Mouse (Mus musculus): ENCODE results near the gene Maml2. TPM values are rescaled to one million over a fixed set of nuclear protein-coding genes. Genes with fewer than 3 reads are reported as not detected.

The Maml2 gene
- polyA plus RNA-seq (2015; fragmentation: Nextera tagmentation; extraction: Ambion mirVana), result 3.1 and 3.4 TPM in 2 replicates

DNA sequence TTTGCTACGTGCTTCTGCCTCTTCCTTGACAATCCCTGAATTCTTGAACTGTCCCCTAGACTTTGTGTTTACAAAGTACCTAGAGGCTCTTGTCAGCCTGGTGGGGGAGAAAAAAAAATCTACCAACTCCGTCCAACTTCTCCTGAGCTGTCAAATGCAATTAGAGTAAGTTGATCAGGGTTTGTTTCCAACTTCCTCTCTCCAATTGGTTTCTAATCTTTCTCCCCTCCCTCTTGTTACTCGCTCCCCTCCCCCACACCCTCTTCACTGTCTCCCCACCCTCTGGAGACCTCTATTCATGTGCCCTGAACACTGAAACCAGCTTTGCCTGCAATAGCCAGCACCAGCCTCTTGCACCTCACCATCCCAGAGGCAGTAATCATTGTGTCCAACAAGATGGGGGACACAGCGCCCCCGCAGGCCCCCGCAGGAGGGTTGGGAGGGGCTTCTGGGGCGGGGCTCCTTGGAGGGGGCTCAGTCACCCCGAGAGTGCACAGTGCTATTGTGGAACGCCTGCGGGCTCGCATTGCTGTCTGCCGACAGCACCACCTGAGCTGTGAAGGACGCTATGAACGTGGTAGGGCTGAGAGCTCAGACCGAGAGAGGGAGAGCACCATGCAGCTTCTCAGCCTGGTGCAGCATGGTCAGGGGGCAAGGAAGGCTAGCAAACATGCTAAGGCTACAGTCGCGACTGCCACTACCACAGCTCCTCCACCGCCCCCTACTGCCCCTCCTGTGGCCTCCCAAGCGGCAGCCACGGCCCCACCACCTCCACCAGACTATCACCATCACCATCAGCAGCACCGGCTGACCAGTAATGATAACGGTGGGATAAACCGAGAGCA is at the start of gene Maml2:
Gene Maml2 (plus strand): TSS at position 290 of the 845 bp plus-strand sequence.
- Histone ChIP-seq H3K4me2 (replicated peaks; ENCODE audit: low read depth) (peak within 1 kb of the TSS; percentile 67), H3K9me3 (ENCODE audit: control insufficient read depth) (no peaks in the 10 kb centered on the region), H3K36me3 (ENCODE audit: control insufficient read depth, insufficient read depth) (no peaks in the 10 kb centered on the region), H3K4me1 (replicated peaks; ENCODE audit: control insufficient read depth, insufficient read depth, low read length) (no peaks in the 10 kb centered on the region; the same call in 1 of the 2 replicates), H3K4me3 (ENCODE audit: low read depth, low read length) (peak within 1 kb of the TSS; percentile 57), H3K9ac (ENCODE audit: low read depth, low read length) (peak within 1 kb of the TSS; percentile 60), H3K27ac (ENCODE audit: low read depth, low read length) (no peak within 1 kb of the TSS; the same call in 1 of the 2 replicates), H3K27me3 (replicated peaks; ENCODE audit: control insufficient read depth, insufficient read depth, low read length) (no peaks in the 10 kb centered on the region)
- WGBS, result 1% methylated on average over 23 of the region's 23 CpGs
- peak; percentile 48; the same call in 1 of the 2 replicates for ATAC-seq
- TF ChIP-seq CTCF (IDR thresholded peaks at IDR 0.05; ENCODE audit: low read depth), result peak; percentile 41

DNA sequence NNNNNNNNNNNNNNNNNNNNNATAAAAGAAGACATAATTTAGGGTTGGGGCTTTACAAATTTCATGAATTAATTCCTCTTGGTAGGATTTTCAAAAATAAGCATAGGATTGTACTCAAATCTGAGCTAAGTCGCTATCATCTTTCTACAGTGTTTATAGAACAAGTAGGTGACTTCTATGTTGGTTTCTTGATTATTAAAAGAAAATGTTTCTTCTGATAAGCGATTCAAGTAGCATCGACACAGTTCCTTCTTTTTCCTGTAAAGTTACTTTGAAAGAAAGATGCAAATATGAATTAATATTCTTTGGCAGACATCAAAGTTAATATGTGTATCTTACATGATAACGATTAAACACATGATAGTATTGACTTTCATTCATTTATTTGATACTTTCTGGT is 49.7 kb upstream of the Maml2 start:
- peaks cover 4% of the 10 kb centered on the region; the same call in 1 of the 2 replicates for H3K4me1 ChIP-seq (replicated peaks; ENCODE audit: control insufficient read depth, insufficient read depth, low read length)
- no peak overlapping the region for H3K27ac ChIP-seq (ENCODE audit: low read depth, low read length)
- TF ChIP-seq CTCF (IDR thresholded peaks at IDR 0.05; ENCODE audit: low read depth), result no peak
- WGBS, result 94% methylated on average over 4 of the region's 4 CpGs
- H3K36me3 ChIP-seq (ENCODE audit: control insufficient read depth, insufficient read depth), result no peaks in the 10 kb centered on the region; the same call in 1 of the 2 replicates
- ATAC-seq, result no peak
- peak overlapping the region; percentile 89; the same call in 1 of the 2 replicates for H3K4me2 ChIP-seq (replicated peaks; ENCODE audit: low read depth)
- H3K27me3 ChIP-seq (replicated peaks; ENCODE audit: control insufficient read depth, insufficient read depth, low read length), result no peaks in the 10 kb centered on the region
- no peaks in the 10 kb centered on the region for H3K9me3 ChIP-seq (ENCODE audit: control insufficient read depth)
- H3K9ac ChIP-seq (ENCODE audit: low read depth, low read length), result no peak overlapping the region
- H3K4me3 ChIP-seq (ENCODE audit: low read depth, low read length), result no peak overlapping the region

DNA sequence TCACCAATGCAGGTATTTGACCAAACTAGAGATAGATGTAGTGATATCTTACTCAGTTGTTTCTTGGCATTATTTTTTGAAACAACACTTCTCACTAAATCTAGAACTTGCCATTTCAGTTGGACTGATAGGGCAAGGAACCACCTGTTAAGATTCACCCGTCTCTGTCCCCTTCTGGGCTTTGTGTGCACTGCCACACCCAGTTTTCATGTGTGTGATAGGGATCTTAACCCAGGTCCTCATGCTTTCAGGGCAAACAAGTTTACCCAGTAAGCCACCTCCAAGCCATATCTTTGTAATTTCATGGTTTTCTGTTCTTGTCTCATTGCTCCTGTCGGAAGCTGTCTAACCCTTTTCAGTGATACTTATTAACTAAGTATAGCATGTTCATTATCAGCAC is 46.5 kb upstream of the Maml2 start:
- no peak for TF ChIP-seq CTCF (IDR thresholded peaks at IDR 0.05; ENCODE audit: low read depth)
- Histone ChIP-seq H3K4me3 (ENCODE audit: low read depth, low read length) (no peak overlapping the region), H3K36me3 (ENCODE audit: control insufficient read depth, insufficient read depth) (no peaks in the 10 kb centered on the region; the same call in 1 of the 2 replicates), H3K27ac (ENCODE audit: low read depth, low read length) (no peak overlapping the region), H3K9ac (ENCODE audit: low read depth, low read length) (no peak overlapping the region), H3K27me3 (replicated peaks; ENCODE audit: control insufficient read depth, insufficient read depth, low read length) (no peaks in the 10 kb centered on the region), H3K4me1 (replicated peaks; ENCODE audit: control insufficient read depth, insufficient read depth, low read length) (no peaks in the 10 kb centered on the region), H3K4me2 (replicated peaks; ENCODE audit: low read depth) (no peak overlapping the region), H3K9me3 (ENCODE audit: control insufficient read depth) (no peaks in the 10 kb centered on the region)
- WGBS, result 64% methylated on average over 2 of the region's 2 CpGs
- no peak for ATAC-seq

DNA sequence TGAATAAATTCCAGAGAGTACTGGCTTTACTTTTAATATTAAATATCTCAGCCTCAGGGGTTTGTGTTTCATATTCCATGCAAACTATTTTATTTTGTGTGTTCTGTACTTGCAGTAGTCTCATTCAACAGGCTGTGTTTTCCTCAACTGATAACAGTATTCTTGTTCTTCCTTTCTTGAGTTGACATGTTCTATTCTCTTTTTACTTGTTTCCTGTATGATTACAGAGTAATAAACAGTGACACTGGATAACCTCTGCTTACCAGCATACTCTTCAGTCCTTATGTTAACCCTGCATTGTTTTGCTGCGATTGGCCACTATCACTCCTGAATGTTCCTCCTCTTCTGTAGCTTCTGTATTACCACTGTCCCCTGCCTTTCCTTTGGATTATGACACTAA is 41.0 kb upstream of the Maml2 start:
- Histone ChIP-seq H3K4me1 (replicated peaks; ENCODE audit: control insufficient read depth, insufficient read depth, low read length) (no peaks in the 10 kb centered on the region), H3K9me3 (ENCODE audit: control insufficient read depth) (no peaks in the 10 kb centered on the region), H3K9ac (ENCODE audit: low read depth, low read length) (no peak overlapping the region), H3K4me2 (replicated peaks; ENCODE audit: low read depth) (no peak overlapping the region), H3K27ac (ENCODE audit: low read depth, low read length) (no peak overlapping the region), H3K36me3 (ENCODE audit: control insufficient read depth, insufficient read depth) (no peaks in the 10 kb centered on the region; the same call in 1 of the 2 replicates), H3K4me3 (ENCODE audit: low read depth, low read length) (no peak overlapping the region), H3K27me3 (replicated peaks; ENCODE audit: control insufficient read depth, insufficient read depth, low read length) (no peaks in the 10 kb centered on the region)
- ATAC-seq, result no peak
- WGBS, result 92% methylated on average over 1 of the region's 1 CpGs
- no peak for TF ChIP-seq CTCF (IDR thresholded peaks at IDR 0.05; ENCODE audit: low read depth)

DNA sequence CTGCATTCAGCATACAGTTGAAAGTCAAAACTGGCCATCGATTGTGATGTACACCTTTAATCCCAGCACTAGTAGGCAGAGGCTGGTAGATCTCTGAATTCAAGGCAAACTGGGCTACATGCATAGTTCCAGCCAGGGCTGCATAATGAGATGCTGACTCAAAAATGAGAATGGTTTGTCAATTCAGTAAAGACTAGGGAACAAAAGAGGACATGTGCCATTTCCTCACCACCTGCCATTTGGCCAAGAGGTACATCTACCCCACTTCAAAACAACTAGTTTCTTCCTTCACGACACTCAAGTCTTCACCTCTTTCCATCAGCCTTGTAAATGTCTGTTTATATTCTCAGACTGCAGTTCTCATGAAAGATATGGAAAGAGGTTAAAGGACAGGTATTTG is 39.6 kb upstream of the Maml2 start:
- Histone ChIP-seq H3K4me2 (replicated peaks; ENCODE audit: low read depth) (no peak overlapping the region), H3K36me3 (ENCODE audit: control insufficient read depth, insufficient read depth) (no peaks in the 10 kb centered on the region; the same call in 1 of the 2 replicates), H3K9me3 (ENCODE audit: control insufficient read depth) (no peaks in the 10 kb centered on the region), H3K9ac (ENCODE audit: low read depth, low read length) (no peak overlapping the region), H3K4me1 (replicated peaks; ENCODE audit: control insufficient read depth, insufficient read depth, low read length) (no peaks in the 10 kb centered on the region), H3K4me3 (ENCODE audit: low read depth, low read length) (no peak overlapping the region), H3K27ac (ENCODE audit: low read depth, low read length) (no peak overlapping the region), H3K27me3 (replicated peaks; ENCODE audit: control insufficient read depth, insufficient read depth, low read length) (no peaks in the 10 kb centered on the region)
- 94% methylated on average over 2 of the region's 2 CpGs for WGBS
- no peak for TF ChIP-seq CTCF (IDR thresholded peaks at IDR 0.05; ENCODE audit: low read depth)
- no peak for ATAC-seq

DNA sequence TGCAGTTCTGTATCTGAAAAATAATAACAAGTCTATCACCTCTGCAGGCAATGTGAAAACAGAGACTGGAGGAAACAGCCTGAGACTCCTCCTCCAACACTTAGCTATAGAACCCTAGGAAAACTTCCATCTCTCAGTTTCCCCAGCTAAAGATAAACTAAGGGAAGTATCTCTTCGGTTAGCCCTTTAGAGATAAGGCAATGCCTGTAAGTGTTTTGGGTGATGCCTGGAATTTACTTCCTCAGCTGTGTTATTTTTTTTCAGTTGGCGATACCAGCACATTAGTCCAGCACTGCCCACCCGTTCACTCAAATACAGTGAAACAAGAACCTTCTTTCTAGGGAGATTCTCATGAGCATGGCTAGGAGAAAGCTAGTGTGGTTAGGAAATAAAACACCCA is 36.8 kb upstream of the Maml2 start:
- no peak overlapping the region for H3K4me3 ChIP-seq (ENCODE audit: low read depth, low read length)
- no peak overlapping the region for H3K4me2 ChIP-seq (replicated peaks; ENCODE audit: low read depth)
- no peak for ATAC-seq
- H3K4me1 ChIP-seq (replicated peaks; ENCODE audit: control insufficient read depth, insufficient read depth, low read length), result no peaks in the 10 kb centered on the region
- H3K9ac ChIP-seq (ENCODE audit: low read depth, low read length), result no peak overlapping the region
- no peaks in the 10 kb centered on the region for H3K27me3 ChIP-seq (replicated peaks; ENCODE audit: control insufficient read depth, insufficient read depth, low read length)
- WGBS, result 75% methylated on average over 3 of the region's 3 CpGs
- H3K9me3 ChIP-seq (ENCODE audit: control insufficient read depth), result no peaks in the 10 kb centered on the region
- H3K27ac ChIP-seq (ENCODE audit: low read depth, low read length), result no peak overlapping the region
- H3K36me3 ChIP-seq (ENCODE audit: control insufficient read depth, insufficient read depth), result no peaks in the 10 kb centered on the region
- no peak for TF ChIP-seq CTCF (IDR thresholded peaks at IDR 0.05; ENCODE audit: low read depth)

All from intestine, postnatal 0 days (tissue).